Mouse (Mus musculus): Measurements from ENCODE around the gene Slc45a2. TPM values are rescaled to one million over a fixed set of nuclear protein-coding genes. Genes with fewer than 3 reads are reported as not detected.

Gene Slc45a2
- polyA plus RNA-seq, 1 experiment: not detected

GRCm38 (mm10) chr15:11003791-11004190 is 3.3 kb downstream of the Slc45a2 start:
- TF ChIP-seq MYOG (IDR thresholded peaks at IDR 0.05; ENCODE audit: control insufficient read depth, extremely low read depth, insufficient read length) (no peak), USF1 (IDR thresholded peaks at IDR 0.05; ENCODE audit: low read depth) (no peak), FOSL1 (IDR thresholded peaks at IDR 0.05; ENCODE audit: insufficient read depth, low read length, poor library complexity, severe bottlenecking) (no peak), MAX (IDR thresholded peaks at IDR 0.05) (no peak), MYOD1 (IDR thresholded peaks at IDR 0.05; ENCODE audit: control insufficient read depth, insufficient read length, low read depth) (no peak), CTCF (IDR thresholded peaks at IDR 0.05; ENCODE audit: control insufficient read depth, insufficient read depth, insufficient read length) (no peak), CEBPB (IDR thresholded peaks at IDR 0.05; ENCODE audit: low read depth) (no peak)
- H3K79me3 ChIP-seq (ENCODE audit: low read depth): no peaks in the 10 kb centered on the region

GRCm38 (mm10) chr15:11004646-11005045 is 4.1 kb downstream of the Slc45a2 start:
- Histone ChIP-seq H3K79me3 (ENCODE audit: low read depth) (no peaks in the 10 kb centered on the region), H3K36me3 (ENCODE audit: control insufficient read depth, insufficient read depth) (no peaks in the 10 kb centered on the region), H3K79me2 (ENCODE audit: control insufficient read depth, insufficient read depth) (no peaks in the 10 kb centered on the region), H3ac (ENCODE audit: control insufficient read depth, insufficient read length, low read depth) (no peak overlapping the region), H3K4me3 (ENCODE audit: insufficient read depth, poor library complexity, severe bottlenecking) (no peak overlapping the region), H3K27me3 (ENCODE audit: control insufficient read depth, insufficient read depth, insufficient read length) (peaks cover 8% of the 10 kb centered on the region)
- TF ChIP-seq FOSL1 (IDR thresholded peaks at IDR 0.05; ENCODE audit: insufficient read depth, low read length, poor library complexity, severe bottlenecking): no peak
- no peak for TF ChIP-seq MYOD1 (IDR thresholded peaks at IDR 0.05; ENCODE audit: control insufficient read depth, insufficient read length, low read depth)
- no peak for TF ChIP-seq CEBPB (IDR thresholded peaks at IDR 0.05; ENCODE audit: low read depth)
- no peak for TF ChIP-seq MAX (IDR thresholded peaks at IDR 0.05)

More at GRCm38 (mm10) chr15:11003791-11004190, 3.3 kb downstream of the Slc45a2 start:
- Histone ChIP-seq H3ac (ENCODE audit: control insufficient read depth, insufficient read length, low read depth) (no peak overlapping the region), H3K27me3 (ENCODE audit: control insufficient read depth, insufficient read depth, insufficient read length) (peaks cover 8% of the 10 kb centered on the region), H3K79me2 (ENCODE audit: control insufficient read depth, insufficient read depth) (no peaks in the 10 kb centered on the region), H3K36me3 (ENCODE audit: control insufficient read depth, insufficient read depth) (no peaks in the 10 kb centered on the region), H3K4me3 (ENCODE audit: insufficient read depth, poor library complexity, severe bottlenecking) (no peak overlapping the region)

- H3K4me3 ChIP-seq (ENCODE audit: insufficient read depth, poor library complexity, severe bottlenecking): no peak overlapping the region
- H3K79me3 ChIP-seq (ENCODE audit: low read depth): no peaks in the 10 kb centered on the region
- H3ac ChIP-seq (ENCODE audit: control insufficient read depth, insufficient read length, low read depth): no peak overlapping the region
- TF ChIP-seq CEBPB (IDR thresholded peaks at IDR 0.05; ENCODE audit: low read depth): no peak
- TF ChIP-seq MYOD1 (IDR thresholded peaks at IDR 0.05; ENCODE audit: control insufficient read depth, insufficient read length, low read depth): no peak
- TF ChIP-seq CTCF (IDR thresholded peaks at IDR 0.05; ENCODE audit: control insufficient read depth, insufficient read depth, insufficient read length): no peak
- TF ChIP-seq MAX (IDR thresholded peaks at IDR 0.05): no peak
- TF ChIP-seq FOSL1 (IDR thresholded peaks at IDR 0.05; ENCODE audit: insufficient read depth, low read length, poor library complexity, severe bottlenecking): no peak
- H3K36me3 ChIP-seq (ENCODE audit: control insufficient read depth, insufficient read depth): no peaks in the 10 kb centered on the region
- H3K27me3 ChIP-seq (ENCODE audit: control insufficient read depth, insufficient read depth, insufficient read length): peaks cover 24% of the 10 kb centered on the region
- H3K79me2 ChIP-seq (ENCODE audit: control insufficient read depth, insufficient read depth): no peaks in the 10 kb centered on the region
Measured at GRCm38 (mm10) chr15:11008756-11009155, 8.2 kb downstream of the Slc45a2 start.

- H3K79me3 ChIP-seq (ENCODE audit: low read depth): no peaks in the 10 kb centered on the region
- no peak overlapping the region for H3ac ChIP-seq (ENCODE audit: control insufficient read depth, insufficient read length, low read depth)
- no peak overlapping the region for H3K4me3 ChIP-seq (ENCODE audit: insufficient read depth, poor library complexity, severe bottlenecking)
- H3K36me3 ChIP-seq (ENCODE audit: control insufficient read depth, insufficient read depth): no peaks in the 10 kb centered on the region
- no peaks in the 10 kb centered on the region for H3K79me2 ChIP-seq (ENCODE audit: control insufficient read depth, insufficient read depth)
- TF ChIP-seq MAX (IDR thresholded peaks at IDR 0.05): no peak
- no peak for TF ChIP-seq MYOD1 (IDR thresholded peaks at IDR 0.05; ENCODE audit: control insufficient read depth, insufficient read length, low read depth)
- no peak for TF ChIP-seq CEBPB (IDR thresholded peaks at IDR 0.05; ENCODE audit: low read depth)
- TF ChIP-seq CTCF (IDR thresholded peaks at IDR 0.05; ENCODE audit: control insufficient read depth, insufficient read depth, insufficient read length): no peak
- TF ChIP-seq MYOG (IDR thresholded peaks at IDR 0.05; ENCODE audit: control insufficient read depth, extremely low read depth, insufficient read length): no peak
- no peak for TF ChIP-seq FOSL1 (IDR thresholded peaks at IDR 0.05; ENCODE audit: insufficient read depth, low read length, poor library complexity, severe bottlenecking)
- no peak for TF ChIP-seq USF1 (IDR thresholded peaks at IDR 0.05; ENCODE audit: low read depth)
- peaks cover 18% of the 10 kb centered on the region for H3K27me3 ChIP-seq (ENCODE audit: control insufficient read depth, insufficient read depth, insufficient read length)
Measured at GRCm38 (mm10) chr15:11010976-11011548, 10.5 kb downstream of the Slc45a2 start.

DNA sequence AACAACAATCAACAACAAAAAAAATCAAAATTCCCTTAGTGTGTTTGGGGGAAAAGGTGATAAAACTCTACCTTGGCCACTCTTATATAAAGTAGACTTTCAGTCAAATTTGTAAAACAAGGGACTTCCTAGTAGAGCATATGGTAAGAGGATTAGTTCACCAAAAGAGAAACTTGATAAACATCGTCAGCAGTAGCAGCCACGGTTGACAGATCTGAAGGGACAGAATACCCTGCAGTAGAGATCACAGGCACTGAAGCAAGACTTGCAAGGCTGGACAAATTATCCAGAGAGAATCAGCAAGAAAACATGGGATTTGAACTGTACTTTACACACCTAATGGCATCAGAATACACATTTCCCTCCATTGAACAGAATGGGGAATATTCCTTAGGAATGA is 14.4 kb downstream of the Slc45a2 start:
- TF ChIP-seq MYOG (IDR thresholded peaks at IDR 0.05; ENCODE audit: control insufficient read depth, extremely low read depth, insufficient read length): no peak
- no peak for TF ChIP-seq FOSL1 (IDR thresholded peaks at IDR 0.05; ENCODE audit: insufficient read depth, low read length, poor library complexity, severe bottlenecking)
- no peak for TF ChIP-seq MAX (IDR thresholded peaks at IDR 0.05)
- no peak for TF ChIP-seq CEBPB (IDR thresholded peaks at IDR 0.05; ENCODE audit: low read depth)
- TF ChIP-seq USF1 (IDR thresholded peaks at IDR 0.05; ENCODE audit: low read depth): no peak
- TF ChIP-seq CTCF (IDR thresholded peaks at IDR 0.05; ENCODE audit: control insufficient read depth, insufficient read depth, insufficient read length): no peak
- no peak for TF ChIP-seq MYOD1 (IDR thresholded peaks at IDR 0.05; ENCODE audit: control insufficient read depth, insufficient read length, low read depth)
- Histone ChIP-seq H3K36me3 (ENCODE audit: control insufficient read depth, insufficient read depth) (no peaks in the 10 kb centered on the region), H3K79me2 (ENCODE audit: control insufficient read depth, insufficient read depth) (no peaks in the 10 kb centered on the region), H3K4me3 (ENCODE audit: insufficient read depth, poor library complexity, severe bottlenecking) (no peak overlapping the region), H3K79me3 (ENCODE audit: low read depth) (no peaks in the 10 kb centered on the region), H3ac (ENCODE audit: control insufficient read depth, insufficient read length, low read depth) (no peak overlapping the region), H3K27me3 (ENCODE audit: control insufficient read depth, insufficient read depth, insufficient read length) (peaks cover 16% of the 10 kb centered on the region)
